Mouse (Mus musculus) left cerebral cortex, postnatal 25 days (tissue): ENCODE results near the gene Sik3. TPM values are rescaled to one million over a fixed set of nuclear protein-coding genes. Genes with fewer than 3 reads are reported as not detected.

ENCODE experiments used
- DNase-seq, 2 experiments: peaks; one replicate each; pipeline ENCODE4 v3.0.0; 2022; ENCODE audit warnings: low spot score in 2 of 2, mixed read lengths in 1 of 2
- intact Hi-C: fragments of 180-260 bp; cut with DNase I; formaldehyde crosslinking; loops from one replicate; pipeline ENCODE4 v1.15.1; 2025
- total RNA-seq, 2 experiments: library from RNA; stranded (reverse); gene quantifications; 2 replicates each; pipeline ENCODE4 v1.2.3; 2021

Gene Sik3
- total RNA-seq, 2 experiments from 2014 or later: 114 to 121 TPM

GRCm38 (mm10) chr9:46240526-46241153 lies 228.0 kb downstream of the Sik3 start, which contains the start of gene Apoa4:
Gene Apoa4, plus strand, starts transcription at chr9:46240696.
- DNase-seq: no peak
- intact Hi-C loops: no loop called here

- DNase-seq: no peak
- intact Hi-C loops: no loop called here
Measured at GRCm38 (mm10) chr9:46241818-46242217, 229.2 kb downstream of the Sik3 start.

- intact Hi-C loops: no loop called here
- DNase-seq: no peak
Measured at GRCm38 (mm10) chr9:46243122-46243521, 230.5 kb downstream of the Sik3 start.

- intact Hi-C loops: no loop called here
- no peak for DNase-seq
Measured at GRCm38 (mm10) chr9:46243584-46243983, 231.0 kb downstream of the Sik3 start.

- intact Hi-C loops: loop anchor here (1.0 kb wide), 1 partner anchor 244 kb away; no protein-coding TSS in a partner anchor
- peak; percentile 53 to 80 for DNase-seq
Measured at GRCm38 (mm10) chr9:46246752-46247324, 234.2 kb downstream of the Sik3 start.

GRCm38 (mm10) chr9:46256177-46256576 lies 243.6 kb downstream of the Sik3 start:
- no peak for DNase-seq
- intact Hi-C loops: no loop called here

GRCm38 (mm10) chr9:46256658-46257385 lies 244.2 kb downstream of the Sik3 start:
- DNase-seq: no peak
- intact Hi-C loops: no loop called here

GRCm38 (mm10) chr9:46257546-46257945 lies 244.9 kb downstream of the Sik3 start:
- no peak for DNase-seq
- intact Hi-C loops: no loop called here

- intact Hi-C loops: no loop called here
- DNase-seq: no peak
Measured at GRCm38 (mm10) chr9:46259111-46259510, 246.5 kb downstream of the Sik3 start.

GRCm38 (mm10) chr9:46261131-46261530 lies 248.5 kb downstream of the Sik3 start:
- intact Hi-C loops: no loop called here
- no peak for DNase-seq

GRCm38 (mm10) chr9:46268343-46268873 lies 255.8 kb downstream of the Sik3 start, which contains the start of gene Apoa5:
Gene Apoa5, plus strand, starts transcription at chr9:46268633.
- no peak for DNase-seq
- intact Hi-C loops: no loop called here

GRCm38 (mm10) chr9:46269125-46269524 lies 256.5 kb downstream of the Sik3 start:
- DNase-seq: no peak
- intact Hi-C loops: no loop called here

- DNase-seq: no peak
- intact Hi-C loops: no loop called here
Measured at GRCm38 (mm10) chr9:46270782-46271181, 258.2 kb downstream of the Sik3 start.

- intact Hi-C loops: no loop called here
- DNase-seq: no peak
Measured at GRCm38 (mm10) chr9:46272070-46272469, 259.4 kb downstream of the Sik3 start.

GRCm38 (mm10) chr9:46272677-46273454 lies 260.2 kb downstream of the Sik3 start, which contains the start of gene Zpr1:
Gene Zpr1, plus strand, starts transcription at chr9:46273064.
- DNase-seq: peak; percentile 88 to 95
- intact Hi-C loops: no loop called here

Other genes starting within 250 kb of the Sik3 start
- 10 to 100 TPM; 10.5 to 10.9 TPM for gene Cep164, start 184.1 kb upstream of the Sik3 start, total RNA-seq
- 10 to 100 TPM; 94.6 to 96.2 TPM for gene Bace1, start 174.2 kb upstream of the Sik3 start, total RNA-seq
- 10 to 100 TPM; 22.3 to 25.0 TPM for gene Pcsk7, start 106.3 kb upstream of the Sik3 start, total RNA-seq
- 10 to 100 TPM; 70.9 to 77.5 TPM for gene Rnf214, start 105.9 kb upstream of the Sik3 start, total RNA-seq
- gene Tagln, start 76.8 kb upstream of the Sik3 start, total RNA-seq: 10 to 100 TPM in 1 of 2 experiments, 1 to 10 TPM in 1; 9.3 to 12.7 TPM
- 10 to 100 TPM; 85.2 to 91.7 TPM for gene Sidt2, start 57.6 kb upstream of the Sik3 start, total RNA-seq
- 100 to 1,000 TPM; 203 to 206 TPM for gene Pafah1b2, start 130 bp upstream of the Sik3 start, total RNA-seq
- gene Apoa1, start 215.8 kb downstream of the Sik3 start, total RNA-seq: not detected
- gene Apoc3, start 222.8 kb downstream of the Sik3 start, total RNA-seq: 1 to 10 TPM; 1.2 to 1.6 TPM
- not detected for gene Apoa4, start 227.9 kb downstream of the Sik3 start, total RNA-seq